Mouse (Mus musculus) Muller cell, postnatal 12 days (primary cell): Measurements from ENCODE around the gene Col19a1.

ENCODE experiments used
- DNase-seq: peaks from one replicate; pipeline ENCODE4 v3.0.0-alpha.2; 2015; ENCODE audit errors: inconsistent ontology term

Col19a1 gene

DNA sequence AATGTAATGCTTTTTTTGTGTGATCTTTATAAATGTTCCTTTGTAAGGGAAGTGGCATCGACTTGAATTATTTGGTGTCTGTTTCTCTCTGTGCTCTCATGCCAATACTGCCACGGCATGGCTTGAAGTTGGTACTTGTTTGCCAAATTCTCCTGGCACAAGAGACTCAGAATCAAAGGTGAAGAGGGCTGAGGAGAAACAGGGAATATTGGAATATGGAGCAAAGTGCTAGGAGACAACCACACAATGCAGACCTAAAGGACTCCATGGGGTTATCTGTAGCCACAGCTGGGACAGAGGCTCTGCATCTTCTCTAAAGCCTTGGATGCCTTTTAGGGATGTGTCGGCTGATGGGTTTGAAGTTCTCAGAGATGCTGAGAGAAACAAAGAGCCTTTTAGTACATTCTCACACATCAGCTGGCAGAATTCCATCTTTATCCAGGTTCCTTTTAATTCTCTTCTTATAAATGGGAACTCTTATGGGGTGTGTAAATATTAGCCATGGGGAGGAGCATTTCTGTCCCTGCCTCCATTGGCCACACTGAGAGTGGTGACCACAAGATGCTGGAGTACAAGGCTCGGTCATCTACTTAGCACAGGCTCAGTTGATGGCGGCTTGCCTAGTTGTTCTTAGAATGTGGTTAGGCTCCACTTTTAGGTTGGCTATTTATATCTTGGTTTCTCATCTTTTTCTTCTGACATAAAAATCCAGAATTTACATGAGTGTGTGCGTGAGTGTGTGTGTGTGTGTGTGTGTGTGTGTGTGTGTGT is 360.1 kb downstream of the Col19a1 start:
- DNase-seq, result peak; percentile 30

DNA sequence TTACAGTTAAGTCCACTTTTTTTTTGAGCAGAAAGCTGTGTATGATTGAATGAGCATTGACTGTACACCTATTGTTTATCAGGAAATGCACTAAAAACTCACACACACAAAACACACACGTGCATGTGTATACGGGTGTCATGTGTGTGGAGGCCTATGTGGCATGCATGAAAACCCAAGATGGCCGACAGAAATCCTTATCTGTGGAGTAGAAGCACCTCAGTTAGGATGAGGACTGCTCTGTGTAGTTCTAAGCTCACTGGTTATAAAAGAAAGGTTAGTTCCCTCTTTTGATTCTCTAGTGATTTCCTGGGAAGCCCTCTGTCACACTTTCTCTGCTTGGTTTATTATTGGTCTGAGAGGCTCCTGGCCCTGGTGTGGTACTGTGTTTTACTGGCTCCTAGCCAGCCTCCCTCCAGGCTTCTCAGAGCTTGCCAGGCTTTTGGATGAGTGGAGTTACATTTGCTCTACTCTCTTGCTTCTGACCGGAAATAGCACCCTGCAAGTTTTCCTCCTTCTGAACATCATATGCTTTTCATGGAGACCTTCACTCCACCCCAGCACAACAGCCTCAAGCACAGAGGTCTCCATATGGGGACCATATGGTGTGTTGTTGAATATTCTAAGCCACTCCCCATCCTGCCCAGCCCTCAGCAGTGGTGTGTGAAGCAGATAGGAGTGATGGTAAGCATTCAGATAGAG is 361.3 kb downstream of the Col19a1 start:
- peak; percentile 59 for DNase-seq

DNA sequence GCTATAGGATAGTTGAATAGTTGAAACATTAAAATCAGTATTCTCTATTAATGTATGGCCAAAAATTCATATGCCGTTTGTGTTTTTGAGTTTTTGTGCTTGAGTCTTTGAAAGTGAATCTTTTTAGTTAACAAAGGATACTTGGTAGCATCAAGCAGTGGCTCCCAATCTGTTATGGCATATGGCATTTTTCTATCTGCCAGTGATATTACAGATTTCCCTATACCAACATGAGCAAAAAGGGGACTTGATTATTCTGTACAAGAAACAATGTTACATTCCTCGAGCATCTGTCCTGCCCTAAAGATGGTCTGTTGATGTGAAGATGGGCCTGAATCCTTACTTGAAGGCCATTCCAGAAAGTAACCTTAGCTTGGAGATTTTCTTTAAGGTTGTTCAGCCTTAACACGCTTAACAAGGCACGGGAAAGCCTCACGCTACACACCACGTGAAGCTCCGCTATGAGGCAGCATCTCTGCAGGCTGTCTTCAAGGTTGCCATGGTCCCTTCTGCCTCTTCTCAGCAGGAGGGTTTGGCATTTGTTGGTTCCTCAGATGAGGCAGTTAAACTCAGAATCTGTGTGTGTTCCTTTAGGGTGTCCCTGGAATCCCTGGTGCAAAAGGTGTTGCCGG is 364.2 kb downstream of the Col19a1 start:
- DNase-seq, result no peak

DNA sequence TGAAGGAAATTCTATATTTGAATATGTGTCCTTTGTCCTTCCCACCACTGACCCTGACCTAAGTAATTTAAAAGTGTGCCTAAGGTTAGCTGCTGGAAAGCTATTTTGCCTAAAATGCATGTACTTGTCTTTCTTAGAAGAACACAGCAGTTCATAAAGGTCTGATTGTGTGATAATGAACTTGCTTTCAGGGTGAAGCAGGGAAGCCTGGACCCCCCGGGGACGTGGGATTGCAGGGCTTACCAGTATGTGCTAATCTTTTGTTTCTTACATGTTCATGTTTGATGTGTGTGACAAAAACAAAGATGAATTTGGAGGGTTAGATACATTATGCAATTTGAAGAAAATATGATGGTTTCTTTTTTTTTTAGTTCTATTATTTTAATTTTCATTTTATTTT is 365.0 kb downstream of the Col19a1 start:
- no peak for DNase-seq

DNA sequence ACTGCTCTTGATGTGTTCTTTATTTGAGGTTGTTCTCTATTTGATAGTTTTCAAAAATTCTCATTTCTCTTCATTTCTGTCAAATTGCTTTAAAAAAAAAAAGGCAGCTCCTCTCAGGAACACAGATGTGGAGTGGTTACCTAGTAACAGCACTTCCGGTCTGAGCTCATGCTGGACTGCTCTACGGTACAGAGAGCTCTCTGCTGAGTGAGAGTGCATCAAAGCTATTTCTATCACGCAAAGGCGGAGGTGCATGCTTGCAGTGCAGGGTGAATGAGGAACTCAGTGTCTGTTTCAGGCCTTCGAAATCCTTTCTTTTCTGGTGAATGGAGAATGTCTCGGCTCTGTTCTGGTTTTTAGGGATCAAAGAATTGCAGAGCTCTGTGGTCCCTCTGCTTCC is 368.2 kb downstream of the Col19a1 start:
- DNase-seq, result no peak
